Mouse (Mus musculus) neutrophil, adult 5-6 weeks (primary cell): ENCODE data around the gene Rhebl1. TPM values are rescaled to one million over a fixed set of nuclear protein-coding genes. Genes with fewer than 3 reads are reported as not detected.
"Not testable (repeated sequence)": the region's sequence is repeated elsewhere in the genome, so short reads cannot be mapped to it uniquely, and the experiment has no call there.

Experiments
- ATAC-seq: fragments of 151-379, 151-347 bp; 2 replicates; pipeline ENCODE4 v1.8.0; 2017; ENCODE audit warnings: mild to moderate bottlenecking, moderate TSS enrichment; ENCODE audit not compliant: insufficient number of reproducible peaks, poor library complexity, low FRiP score, severe bottlenecking; ENCODE audit errors: extremely low read depth
- total RNA-seq: library from RNA; stranded (forward); fragments of 200-1000 nt; gene quantifications from 2 replicates; pipeline ENCODE4 v1.2.3, GENCODE M21; 2017

Gene Rhebl1
- 18.3 and 20.0 TPM in 2 replicates for total RNA-seq

DNA sequence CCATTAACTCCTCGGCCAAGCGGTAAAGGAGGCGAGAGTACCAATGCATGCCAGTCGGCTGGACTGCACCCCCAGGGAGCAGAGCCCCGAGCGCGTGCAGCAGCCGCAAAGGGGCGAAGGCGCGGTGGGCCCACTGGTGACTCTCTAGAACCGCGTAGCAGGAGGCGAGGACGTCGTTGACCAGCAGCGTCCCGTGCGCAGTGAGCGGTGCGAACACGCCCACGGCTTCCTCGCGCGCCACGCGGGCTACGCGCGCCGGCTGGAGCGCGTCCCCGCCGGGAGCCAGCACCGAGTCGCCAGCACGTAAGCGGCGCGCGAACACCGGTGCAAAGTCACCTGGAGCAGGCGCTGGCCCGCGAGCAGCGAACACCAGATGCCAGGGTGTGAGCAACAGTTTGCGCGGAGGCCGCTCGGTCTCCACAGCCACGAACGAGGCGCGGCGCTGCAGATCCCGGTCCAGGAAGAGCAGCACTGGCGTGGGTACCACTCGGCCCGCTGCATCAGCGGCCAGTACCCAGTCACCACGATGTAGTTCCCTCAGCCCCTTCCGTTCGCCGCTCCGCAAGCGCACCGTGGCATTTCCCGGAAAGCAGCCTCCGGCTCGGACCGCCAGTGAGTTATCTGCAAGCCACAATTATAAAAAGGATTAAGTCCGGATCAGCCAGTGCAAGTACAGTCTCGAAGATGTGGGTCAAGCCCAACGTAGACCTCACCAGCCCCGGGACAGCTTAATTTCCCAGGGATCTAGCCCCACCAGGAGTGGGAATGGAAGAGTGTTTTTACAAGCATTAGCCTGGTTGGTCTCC, at the start of gene Rhebl1:
Rhebl1 (minus strand) TSS at position 601 of the 806 bp plus-strand sequence.
- ATAC-seq, result peak; percentile 13; the same call in 1 of the 2 replicates

DNA sequence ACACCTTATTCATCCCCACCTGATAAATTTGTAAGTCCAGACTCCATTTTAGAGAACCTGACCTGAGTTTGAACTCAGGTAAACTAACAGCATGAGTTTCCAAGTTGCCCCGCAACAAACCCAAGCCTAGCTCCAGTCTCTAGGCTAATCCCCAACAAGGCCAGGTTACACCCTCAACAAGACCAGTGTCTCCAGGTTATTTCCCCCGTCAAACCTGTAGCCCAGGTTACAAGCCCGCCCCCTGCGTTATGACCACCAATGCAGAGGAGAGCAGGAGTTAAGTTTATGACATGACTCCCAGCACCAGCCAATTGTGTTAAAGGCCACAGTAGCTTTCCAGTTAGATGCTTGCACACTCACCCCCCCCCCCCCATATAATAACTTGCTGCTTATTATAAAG, 48.8 kb upstream of the Rhebl1 start:
- ATAC-seq, result no peak

- ATAC-seq, result no peak
Measured at GRCm38 (mm10) chr15:98942081-98942480, 47.7 kb upstream of the Rhebl1 start.

- ATAC-seq, result no peak
Measured at GRCm38 (mm10) chr15:98941539-98941938, 47.2 kb upstream of the Rhebl1 start.

DNA sequence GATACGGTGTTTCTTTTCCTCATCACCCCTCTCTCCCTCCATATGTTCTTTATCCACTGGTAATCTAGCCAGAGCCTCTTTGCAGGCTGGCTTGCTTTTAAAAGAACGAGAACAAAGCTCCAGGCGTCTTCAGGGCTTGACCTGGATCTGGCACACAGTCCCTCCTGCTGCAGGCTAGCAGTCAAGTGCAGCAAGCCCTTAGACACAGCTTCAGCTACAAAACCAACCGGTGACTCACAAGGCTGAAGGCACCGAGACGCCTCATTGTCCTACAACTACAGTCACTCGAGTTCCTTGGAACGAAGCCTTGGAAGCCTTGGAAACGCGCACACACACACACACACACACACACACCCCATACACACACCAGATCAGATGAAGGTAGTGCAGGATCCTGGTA, 46.5 kb upstream of the Rhebl1 start:
- no peak for ATAC-seq

DNA sequence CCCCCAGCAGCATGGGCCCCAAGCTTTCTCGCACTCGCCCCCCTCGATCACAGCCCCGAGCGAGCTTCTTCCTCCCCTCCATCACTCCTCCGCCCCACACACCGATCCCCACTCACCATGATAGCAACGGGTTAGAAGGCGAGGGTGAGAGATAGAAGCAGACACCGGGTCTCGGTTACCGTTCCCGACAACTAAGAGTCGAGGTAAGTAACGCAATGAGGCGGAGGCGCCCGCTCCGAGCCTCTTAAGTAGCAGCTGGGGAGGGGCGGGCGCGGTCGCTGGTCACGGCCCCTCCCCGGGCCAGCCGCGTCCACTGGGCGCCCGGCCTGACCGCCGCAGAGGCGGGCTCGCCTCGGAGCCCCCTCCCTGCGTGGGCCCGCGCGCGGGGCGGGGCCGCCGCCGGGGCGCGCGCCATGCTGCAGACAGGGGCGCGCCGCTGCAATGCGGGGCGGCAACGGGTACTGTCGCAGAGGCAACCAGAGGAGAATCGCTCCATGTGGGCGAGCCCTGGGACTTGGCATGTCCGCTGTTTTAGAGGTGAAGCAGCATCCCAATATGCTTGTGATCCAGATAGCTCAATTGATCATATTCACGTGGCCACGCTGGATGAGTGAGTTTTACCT, 40.0 kb upstream of the Rhebl1 start, which contains the start of gene Tuba1b:
Tuba1b (minus strand) TSS at position 349 of the 623 bp plus-strand sequence.
- peak; percentile 72 for ATAC-seq

DNA sequence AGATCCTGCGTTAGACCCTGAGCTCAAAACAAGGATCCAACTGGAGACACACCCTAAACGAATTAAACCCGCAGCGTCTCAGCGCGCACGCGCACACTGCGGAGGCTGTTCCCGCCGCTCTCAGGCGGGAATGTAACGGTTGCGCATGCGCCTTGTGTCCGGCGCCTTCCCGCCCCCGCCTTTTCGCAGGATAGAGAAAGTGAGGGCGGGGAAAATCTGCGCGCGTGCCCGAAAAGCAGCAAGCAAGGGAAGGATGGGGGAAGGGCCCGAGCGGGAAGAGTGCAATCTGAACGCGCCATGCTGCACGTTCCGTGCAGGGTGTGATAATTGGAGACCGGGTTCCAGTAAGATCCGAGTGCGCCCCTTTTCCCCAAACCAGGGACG, 39.5 kb upstream of the Rhebl1 start:
- ATAC-seq, result peak; percentile 30

- ATAC-seq, result not testable (repeated sequence)
Measured at GRCm38 (mm10) chr15:98933004-98933671, 38.8 kb upstream of the Rhebl1 start.

DNA sequence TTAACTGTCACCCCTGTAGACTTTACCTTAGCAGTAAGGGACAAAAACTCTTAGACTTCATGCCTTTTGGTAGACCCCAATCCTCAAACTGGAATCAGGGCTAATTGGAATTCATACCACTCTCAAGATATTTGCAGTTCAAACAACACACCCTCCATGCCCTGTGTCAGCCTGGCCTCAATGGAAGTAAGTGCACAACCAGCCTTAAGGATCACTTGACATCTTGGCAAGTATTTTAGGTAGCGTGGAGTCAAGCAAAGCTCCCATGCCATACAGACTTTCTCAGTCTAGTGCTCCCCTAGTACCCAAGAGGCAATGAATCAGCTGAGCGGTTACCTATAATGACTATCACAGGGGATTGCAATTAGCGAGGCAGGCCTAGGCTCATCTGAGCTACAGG, 36.7 kb upstream of the Rhebl1 start:
- no peak for ATAC-seq

DNA sequence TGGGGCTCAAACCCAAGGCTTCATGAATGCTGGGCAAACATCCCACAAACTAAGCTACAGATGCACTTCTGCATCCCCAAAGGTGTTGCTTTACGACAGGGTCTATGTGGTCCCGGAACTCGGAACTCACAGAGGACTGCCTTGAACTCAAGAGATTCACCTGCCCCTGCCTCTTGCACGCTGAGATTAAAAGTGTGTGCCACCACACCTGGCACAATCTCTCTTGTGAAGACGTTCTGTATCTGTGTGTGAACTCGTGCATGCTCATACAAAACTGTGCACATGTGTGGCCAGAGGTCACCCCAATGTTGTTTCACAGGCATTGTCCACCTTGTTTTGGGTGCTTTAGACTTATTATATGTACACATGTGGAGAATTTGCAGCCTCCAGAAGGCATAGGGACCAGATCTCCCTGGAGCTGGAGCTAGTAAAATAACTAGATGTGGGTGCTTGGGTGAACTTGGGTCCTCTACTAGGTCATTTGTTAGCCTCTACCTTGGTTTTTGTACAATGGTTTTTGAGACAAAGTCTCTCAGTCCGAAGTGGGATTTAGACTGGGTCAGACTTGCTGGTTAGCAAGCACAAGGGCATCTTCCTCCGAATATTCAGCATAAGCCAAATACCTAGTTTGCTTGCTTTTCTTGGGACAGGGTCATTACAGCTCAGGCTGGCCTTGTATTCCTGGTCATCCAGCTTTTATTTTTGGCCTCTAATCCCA, 35.8 kb upstream of the Rhebl1 start:
- ATAC-seq, result no peak

DNA sequence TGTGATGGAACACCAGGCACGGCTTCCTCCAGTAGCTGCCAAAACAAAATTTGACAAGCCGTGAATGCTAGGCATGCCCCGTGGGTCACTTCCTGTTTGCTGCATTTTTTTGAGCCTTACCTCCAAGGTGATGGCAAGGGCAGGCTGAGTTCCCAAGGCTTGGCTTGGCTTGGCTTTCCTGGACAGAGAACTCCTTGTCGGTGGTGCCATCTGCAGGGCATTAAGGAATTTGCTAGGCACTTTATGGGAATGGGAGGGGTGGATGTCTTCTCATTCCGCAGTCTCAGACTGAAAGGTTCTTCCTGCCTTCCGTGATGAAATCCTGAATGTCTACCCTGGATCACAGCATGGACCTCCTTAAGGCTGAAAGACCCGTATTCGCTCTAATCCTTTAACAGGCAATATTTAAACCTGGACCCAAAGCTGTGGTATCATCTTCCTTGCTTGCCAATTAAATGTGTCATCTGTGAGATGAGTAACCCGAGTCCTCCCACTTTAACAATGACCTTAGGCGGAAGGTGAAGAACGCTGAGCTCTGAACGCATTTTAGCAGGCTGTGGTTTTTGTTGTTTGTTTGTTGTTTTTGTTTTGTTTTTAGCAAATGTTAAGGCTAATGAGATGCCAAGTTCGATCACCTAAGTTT, 34.4 kb upstream of the Rhebl1 start:
- peak; percentile 40; the same call in 1 of the 2 replicates for ATAC-seq

GRCm38 (mm10) chr15:98927566-98927965, 33.2 kb upstream of the Rhebl1 start:
- no peak for ATAC-seq

DNA sequence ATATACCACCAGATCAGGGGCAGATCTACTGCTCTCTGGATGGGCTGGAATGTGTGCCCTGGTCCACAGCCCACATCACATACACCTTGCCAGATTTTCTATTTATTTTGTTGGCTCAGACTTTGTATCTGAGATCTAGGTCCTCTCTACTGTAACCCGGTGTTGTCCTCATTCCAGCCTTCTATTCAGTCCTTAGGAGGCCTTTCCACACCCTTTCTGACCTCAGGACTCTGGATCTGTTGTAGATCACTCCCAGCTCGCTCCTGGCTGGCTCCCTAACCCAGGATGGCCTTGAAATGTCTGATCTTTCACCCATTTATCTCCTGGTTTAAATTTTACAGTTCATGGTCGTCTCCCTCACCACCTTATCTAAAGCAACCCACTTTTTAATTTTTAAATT, 30.3 kb upstream of the Rhebl1 start:
- no peak for ATAC-seq

DNA sequence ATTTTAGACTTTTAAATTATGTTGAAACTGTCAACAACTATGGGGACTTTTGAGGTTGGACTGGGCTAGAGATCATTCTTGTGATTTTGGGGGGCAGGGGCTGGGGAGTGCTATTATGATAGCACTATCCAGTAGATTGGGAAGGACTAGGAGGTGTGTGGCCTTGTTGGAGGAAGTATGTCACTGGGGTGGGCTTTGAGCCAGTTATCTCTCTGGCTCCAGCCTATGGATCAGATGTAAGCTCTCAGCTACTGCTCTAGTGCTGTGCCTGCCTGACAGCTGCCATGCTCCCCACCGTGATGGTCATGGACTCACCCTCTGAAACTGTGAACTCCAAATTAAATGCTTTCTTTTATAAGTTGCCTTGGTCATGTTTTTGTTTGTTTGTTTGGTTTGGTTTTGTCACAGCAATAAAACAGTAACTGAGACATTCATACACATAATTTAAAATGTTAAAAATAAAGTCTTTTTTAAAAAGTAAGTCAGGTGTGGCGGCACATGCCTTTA, 28.7 kb upstream of the Rhebl1 start:
- ATAC-seq, result no peak

DNA sequence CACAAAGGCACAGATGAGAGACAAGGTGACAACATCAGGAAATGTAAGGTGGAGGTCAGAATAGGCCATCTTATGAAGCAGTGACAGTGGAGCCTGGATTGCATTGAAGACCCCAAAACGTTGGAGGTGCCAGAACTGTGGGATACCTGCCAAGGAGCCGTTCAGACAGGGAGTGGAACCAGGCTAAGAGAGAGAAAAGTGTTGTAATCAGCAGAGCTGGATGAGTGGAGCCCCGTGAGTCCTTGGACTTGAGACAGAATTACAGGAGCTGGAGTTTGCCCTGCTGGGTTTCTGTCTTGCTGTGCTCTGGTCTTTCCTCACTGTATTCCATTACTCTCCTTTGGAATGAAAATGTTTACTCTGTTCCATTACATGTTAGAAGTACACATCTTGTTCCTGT, 28.2 kb upstream of the Rhebl1 start:
- ATAC-seq, result no peak

- ATAC-seq, result no peak
Measured at GRCm38 (mm10) chr15:98921510-98921909, 27.2 kb upstream of the Rhebl1 start.

GRCm38 (mm10) chr15:98918499-98918895, 24.2 kb upstream of the Rhebl1 start:
- not testable (repeated sequence) for ATAC-seq
